Mouse (Mus musculus): Measurements from ENCODE around the gene Pygb.

GRCm38 (mm10) chr2:150745016-150745415 lies 41.5 kb upstream of the Pygb start:
- TF ChIP-seq POLR2A (IDR thresholded peaks at IDR 0.05; ENCODE audit: low read depth, low read length), result no peak
- no peak for TF ChIP-seq CTCF (IDR thresholded peaks at IDR 0.05; ENCODE audit: extremely low read depth, insufficient read depth, insufficient read length, insufficient replicate concordance)
